Mouse (Mus musculus) ES-Bruce4 (cell line): ENCODE measurements around the gene Rnf207.

Experiments
- CTCF ChIP-seq: IDR thresholded peaks from one replicate; pipeline ENCODE4 v1.8.1; 2011; ENCODE audit warnings: low read depth, low read length
- EP300 ChIP-seq: IDR thresholded peaks from 2 replicates; pipeline ENCODE4 v1.6.1; 2011; ENCODE audit warnings: low read depth, low read length; ENCODE audit not compliant: insufficient read depth
- POLR2A ChIP-seq: IDR thresholded peaks from one replicate; pipeline ENCODE4 v1.8.1; 2011; ENCODE audit warnings: low read length; ENCODE audit not compliant: insufficient read depth

GRCm38 (mm10) chr4:152328691-152329090 is 9.9 kb upstream of the Rnf207 start:
- TF ChIP-seq CTCF (peak; percentile 79), POLR2A (no peak), EP300 (no peak)
